Mouse (Mus musculus) E14TG2a.4 (cell line): ENCODE measurements around the gene Mchr1.

Source experiments
- H3K27me3 ChIP-seq: 2 replicates; pipeline ENCODE4 v1.6.1; 2014; ENCODE audit warnings: low read length, control low read depth; ENCODE audit not compliant: insufficient read depth
- H3K36me3 ChIP-seq: 2 replicates; pipeline ENCODE4 v1.6.1; 2014; ENCODE audit warnings: low read length, control low read depth; ENCODE audit not compliant: insufficient read depth
- H3K4me1 ChIP-seq: replicated peaks from 2 replicates; pipeline ENCODE4 v1.6.1; 2014; ENCODE audit warnings: low read depth, low read length, control low read depth
- H3K4me3 ChIP-seq: replicated peaks from 2 replicates; pipeline ENCODE4 v1.5.1; 2014; ENCODE audit warnings: mild to moderate bottlenecking, low read length
- H3K9me3 ChIP-seq: 2 replicates; pipeline ENCODE4 v1.6.1; 2014; ENCODE audit warnings: low read length, control low read depth
- CTCF ChIP-seq: conservative IDR thresholded peaks from 2 replicates; pipeline ENCODE4 v1.5.1; 2014; ENCODE audit warnings: low read length
- NANOG ChIP-seq: IDR thresholded peaks from 2 replicates; pipeline ENCODE4 v1.6.1; 2014; ENCODE audit warnings: borderline replicate concordance, low read length, mixed read lengths
- POU5F1 ChIP-seq: IDR thresholded peaks from 2 replicates; pipeline ENCODE4 v1.6.1; 2014; ENCODE audit warnings: low read length, borderline replicate concordance

Gene Mchr1

GRCm38 (mm10) chr15:81235086-81235920, at the start of gene Mchr1:
Gene Mchr1, plus strand, starts transcription at chr15:81235499.
- Histone ChIP-seq H3K4me1 (peaks cover 14% of the 10 kb centered on the region), H3K36me3 (no peaks in the 10 kb centered on the region), H3K4me3 (peak within 1 kb of the TSS; percentile 71), H3K27me3 (peaks cover 70% of the 10 kb centered on the region), H3K9me3 (no peaks in the 10 kb centered on the region)
- no peak for TF ChIP-seq CTCF
- TF ChIP-seq POU5F1 = no peak
- no peak for TF ChIP-seq NANOG

GRCm38 (mm10) chr15:81189061-81189460, 46.2 kb upstream of the Mchr1 start:
- no peaks in the 10 kb centered on the region for H3K9me3 ChIP-seq
- H3K4me3 ChIP-seq = no peak overlapping the region
- H3K4me1 ChIP-seq = peaks cover 35% of the 10 kb centered on the region
- TF ChIP-seq POU5F1 (no peak), NANOG (no peak), CTCF (no peak)
- peaks cover 16% of the 10 kb centered on the region; the same call in 1 of the 2 replicates for H3K36me3 ChIP-seq
- H3K27me3 ChIP-seq = no peaks in the 10 kb centered on the region

DNA sequence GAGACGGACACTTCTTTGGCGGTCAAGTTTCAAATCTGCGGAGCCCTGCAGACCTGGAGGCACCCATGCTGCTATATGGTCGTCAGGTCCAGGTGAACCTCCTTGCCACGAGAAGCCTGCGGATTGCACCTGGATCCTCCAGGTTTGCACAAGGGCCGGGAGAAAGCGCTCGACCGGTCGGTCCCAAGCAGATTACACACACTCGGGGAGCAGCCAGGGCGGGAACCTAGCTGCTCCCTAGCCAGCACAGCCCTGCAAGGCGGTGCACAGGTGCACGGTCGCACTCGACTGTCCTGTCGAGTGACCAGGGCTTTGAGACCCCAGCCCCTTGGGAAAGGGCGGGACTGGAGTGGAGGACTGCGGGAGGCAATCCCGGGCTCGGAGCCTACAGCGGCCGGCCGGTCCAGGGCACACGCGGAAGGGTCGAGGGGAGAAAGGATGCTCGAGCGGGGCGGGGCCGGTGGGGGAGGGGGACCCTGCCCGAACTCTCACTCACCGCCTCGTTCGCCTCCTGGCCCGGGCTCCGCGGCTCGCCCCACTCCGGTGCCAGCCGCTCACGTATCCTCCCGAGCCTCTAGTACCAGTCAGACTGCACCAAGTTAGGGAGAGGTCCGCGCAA, 45.2 kb upstream of the Mchr1 start:
- Histone ChIP-seq H3K4me1 (peaks cover 30% of the 10 kb centered on the region), H3K9me3 (no peaks in the 10 kb centered on the region), H3K36me3 (peaks cover 16% of the 10 kb centered on the region; the same call in 1 of the 2 replicates), H3K27me3 (no peaks in the 10 kb centered on the region), H3K4me3 (peak overlapping the region; percentile 97)
- TF ChIP-seq POU5F1 (no peak), CTCF (no peak), NANOG (no peak)

- TF ChIP-seq NANOG (no peak), CTCF (no peak), POU5F1 (no peak)
- H3K27me3 ChIP-seq = no peaks in the 10 kb centered on the region
- peak within 1 kb of the TSS; percentile 97 for H3K4me3 ChIP-seq
- no peaks in the 10 kb centered on the region for H3K9me3 ChIP-seq
- H3K4me1 ChIP-seq = peaks cover 30% of the 10 kb centered on the region
- H3K36me3 ChIP-seq = peaks cover 16% of the 10 kb centered on the region; the same call in 1 of the 2 replicates
Observed at GRCm38 (mm10) chr15:81190630-81191178, 44.6 kb upstream of the Mchr1 start, which contains the start of gene Mrtfa. Gene Mrtfa, minus strand, starts transcription at chr15:81190757.

GRCm38 (mm10) chr15:81191303-81191702, 44.0 kb upstream of the Mchr1 start:
- H3K4me1 ChIP-seq = peaks cover 24% of the 10 kb centered on the region
- no peaks in the 10 kb centered on the region for H3K27me3 ChIP-seq
- no peaks in the 10 kb centered on the region for H3K9me3 ChIP-seq
- H3K36me3 ChIP-seq = peaks cover 16% of the 10 kb centered on the region; the same call in 1 of the 2 replicates
- peak overlapping the region; percentile 97 for H3K4me3 ChIP-seq
- no peak for TF ChIP-seq CTCF
- no peak for TF ChIP-seq NANOG
- TF ChIP-seq POU5F1 = no peak

DNA sequence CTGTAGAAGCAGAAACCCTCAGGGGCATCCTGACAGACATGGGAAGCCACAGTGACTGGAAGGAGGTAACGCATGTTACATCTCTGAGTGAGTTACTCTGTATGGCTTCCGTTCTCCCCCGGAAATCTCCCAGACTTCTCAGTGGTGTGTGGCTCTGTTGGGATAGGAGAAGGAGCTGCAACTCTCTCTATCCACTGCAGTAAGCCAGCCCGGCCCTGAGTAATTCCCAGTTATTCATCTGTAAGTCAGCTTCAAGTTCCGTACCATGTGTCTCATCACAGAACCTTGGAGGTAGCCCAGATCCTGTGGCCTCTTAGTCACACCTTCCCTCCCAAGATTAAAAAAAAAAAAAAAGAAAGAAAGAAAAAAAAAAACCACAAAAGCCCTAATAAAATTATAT, 43.0 kb upstream of the Mchr1 start:
- no peaks in the 10 kb centered on the region for H3K9me3 ChIP-seq
- H3K36me3 ChIP-seq = peaks cover 12% of the 10 kb centered on the region; the same call in 1 of the 2 replicates
- no peaks in the 10 kb centered on the region for H3K27me3 ChIP-seq
- TF ChIP-seq CTCF (no peak), NANOG (no peak)
- peaks cover 22% of the 10 kb centered on the region for H3K4me1 ChIP-seq
- no peak overlapping the region for H3K4me3 ChIP-seq

DNA sequence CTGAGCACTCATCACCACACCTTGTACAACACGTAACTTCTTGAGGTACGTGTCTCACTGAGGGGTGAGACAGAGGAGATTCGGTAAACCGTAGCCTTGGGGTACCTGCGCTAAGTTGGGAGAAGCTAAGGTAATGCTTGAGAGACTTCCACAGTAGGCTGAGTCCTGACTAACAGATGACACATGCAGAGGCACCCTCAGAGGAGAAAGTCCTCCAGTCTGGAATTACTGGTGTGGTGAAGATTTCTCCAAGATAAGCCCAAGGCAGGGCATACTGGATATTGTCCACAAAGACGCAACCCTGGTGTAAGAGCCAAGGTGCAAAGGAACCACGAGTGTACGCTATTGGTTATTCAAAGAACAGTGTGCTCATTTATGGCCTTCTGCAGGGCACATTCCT, 42.4 kb upstream of the Mchr1 start:
- Histone ChIP-seq H3K36me3 (peaks cover 7% of the 10 kb centered on the region; the same call in 1 of the 2 replicates), H3K4me3 (no peak overlapping the region), H3K9me3 (no peaks in the 10 kb centered on the region), H3K4me1 (peaks cover 22% of the 10 kb centered on the region), H3K27me3 (no peaks in the 10 kb centered on the region)
- no peak for TF ChIP-seq CTCF
- no peak for TF ChIP-seq POU5F1
- TF ChIP-seq NANOG = no peak

- peaks cover 17% of the 10 kb centered on the region for H3K4me1 ChIP-seq
- H3K4me3 ChIP-seq = no peak overlapping the region
- peaks cover 5% of the 10 kb centered on the region; the same call in 1 of the 2 replicates for H3K9me3 ChIP-seq
- TF ChIP-seq POU5F1 (no peak), CTCF (no peak), NANOG (no peak)
- H3K27me3 ChIP-seq = no peaks in the 10 kb centered on the region
- H3K36me3 ChIP-seq = no peaks in the 10 kb centered on the region
Observed at GRCm38 (mm10) chr15:81194791-81195190, 40.5 kb upstream of the Mchr1 start.
